ENCODE assay signal across 11 mouse cellular contexts in the genomic region with DNA sequence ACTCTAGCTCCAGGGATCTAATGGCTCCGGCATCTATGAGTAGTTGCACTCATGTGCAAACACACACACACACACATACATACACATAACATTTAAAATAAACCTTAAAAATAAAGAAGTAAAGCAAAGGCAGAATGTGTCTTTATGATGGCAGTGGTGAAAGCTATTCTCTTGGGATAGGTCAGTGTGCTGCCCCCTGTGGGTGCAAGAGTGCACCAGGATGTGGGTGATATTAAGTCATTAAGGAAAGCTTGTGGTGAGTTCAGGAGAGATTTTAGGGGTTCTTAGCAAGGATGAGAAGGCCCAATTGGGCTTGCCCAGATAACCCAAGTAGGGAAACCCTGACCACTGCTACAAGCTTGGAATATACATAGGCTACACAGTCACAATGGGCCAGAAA. TPM values are rescaled to one million over a fixed set of nuclear protein-coding genes. Genes with fewer than 3 reads are reported as not detected.
DNase-seq lines count a peak whose midpoint lies in the region; ATAC-seq and TF ChIP-seq lines count a peak whose summit lies in the region.
"Had no signal": no experiment of that assay in that cellular context is flagged by ENCODE, and none has a peak within 500 bp of the region (broad histone marks: within the 10 kb centered on the region; RNA-seq: fewer than 3 reads in every experiment).

No protein-coding gene starts in this region.

- TF ChIP-seq CTCF in cerebellum, adult 2 months (IDR thresholded peaks at IDR 0.05; ENCODE audit: borderline replicate concordance, insufficient read depth, low read depth, low read length), result no peak; the same call in 1 of the 2 replicates

- peaks cover 5% of the 10 kb centered on the region; the same call in 1 of the 2 replicates for H3K4me1 ChIP-seq in cerebellum, adult 2 months (ENCODE audit: control insufficient read depth, insufficient read depth, low read length)
- H3K4me1 ChIP-seq: heart, embryonic 15.5 days; liver, embryonic 15.5 days had no signal

- H3K27ac ChIP-seq in cerebellum, adult 2 months (ENCODE audit: insufficient read depth, low read length), result no peak overlapping the region
- H3K27ac ChIP-seq: heart, embryonic 15.5 days; liver, embryonic 15.5 days had no signal

- intact Hi-C loops in heart, postnatal 25 days (cut with DNase I), result no loop called here

- WGBS in cerebellum, adult 2 months, result 97% methylated on average over 1 of the region's 1 CpGs

- ATAC-seq in CD4-positive, CD25-positive, alpha-beta regulatory T cell, adult 4 months, result peak; percentile 32
- 0 out of 2 replicates have a peak, but pooled peaks have one; percentile 60 for ATAC-seq in common myeloid progenitor, adult 5-6 weeks (replicated peaks; ENCODE audit: low read depth, poor library complexity, severe bottlenecking)
- ATAC-seq: midbrain, embryonic 16.5 days had no signal

- no peak for TF ChIP-seq POLR2A in cerebellum, adult 2 months (IDR thresholded peaks at IDR 0.05; ENCODE audit: borderline replicate concordance, insufficient read depth, low read length)

- peak; percentile 16 to 28 for DNase-seq in kidney, postnatal 4 days
- DNase-seq in kidney, adult 18-20 months, result no peak
- peak; percentile 41 for DNase-seq in A20 (ENCODE audit: low read depth, low spot score)
- no peak for DNase-seq in cerebellum, adult 2 months
- DNase-seq in adrenal gland, adult 8-10 months, result no peak
- no peak for DNase-seq in heart, postnatal 25 days (ENCODE audit: low spot score)

- H3K27me3 ChIP-seq in cerebellum, adult 2 months (ENCODE audit: control insufficient read depth, insufficient read depth, low read length), result no peaks in the 10 kb centered on the region
- H3K27me3 ChIP-seq: heart, embryonic 15.5 days; liver, embryonic 15.5 days had no signal

- no peak overlapping the region for H3K4me3 ChIP-seq in cerebellum, adult 2 months (replicated peaks; ENCODE audit: insufficient read depth, low read depth, low read length)
- H3K4me3 ChIP-seq: heart, embryonic 15.5 days; liver, embryonic 15.5 days had no signal

RNA-seq across cellular contexts. Expression of gene Psmb7, which starts 46.0 kb away (rescaled TPM):
- 10 to 100 TPM; 87.0 to 95.3 TPM for polyA plus RNA-seq in CD4-positive, CD25-positive, alpha-beta regulatory T cell, adult 4 months (2017; shearing (Covaris generic))
- total RNA-seq in common myeloid progenitor, adult 5-6 weeks (2017), result 199 and 247 TPM in 2 replicates
- polyA plus RNA-seq in cerebellum, adult 2 months (2012; rRNA removed), result 294 and 310 TPM in 2 replicates
- 100 to 1,000 TPM; 232 to 337 (median 283) TPM for total RNA-seq in adrenal gland, adult 8-10 months (2022)
- 100 to 1,000 TPM; 250 to 253 TPM for total RNA-seq in heart, postnatal 25 days (2021)

Comparison
In these comparisons a context has a peak if more than half of its experiments do, and no peak if none do; other contexts are left out.
1. DNase-seq: peak in kidney, postnatal 4 days (2 of 2) and A20 (single experiment); none in kidney, adult 18-20 months (single experiment), cerebellum, adult 2 months (0 of 2), adrenal gland, adult 8-10 months (single experiment) and heart, postnatal 25 days (single experiment).